Mouse (Mus musculus) cerebellum, postnatal 14 days (tissue): ENCODE results near the gene Evi5l.

ENCODE experiments used
- DNase-seq, 2 experiments: peaks; one replicate each; pipeline ENCODE4 v3.0.0; 2021; ENCODE audit warnings: mixed read lengths in 2 of 2

Evi5l gene

DNA sequence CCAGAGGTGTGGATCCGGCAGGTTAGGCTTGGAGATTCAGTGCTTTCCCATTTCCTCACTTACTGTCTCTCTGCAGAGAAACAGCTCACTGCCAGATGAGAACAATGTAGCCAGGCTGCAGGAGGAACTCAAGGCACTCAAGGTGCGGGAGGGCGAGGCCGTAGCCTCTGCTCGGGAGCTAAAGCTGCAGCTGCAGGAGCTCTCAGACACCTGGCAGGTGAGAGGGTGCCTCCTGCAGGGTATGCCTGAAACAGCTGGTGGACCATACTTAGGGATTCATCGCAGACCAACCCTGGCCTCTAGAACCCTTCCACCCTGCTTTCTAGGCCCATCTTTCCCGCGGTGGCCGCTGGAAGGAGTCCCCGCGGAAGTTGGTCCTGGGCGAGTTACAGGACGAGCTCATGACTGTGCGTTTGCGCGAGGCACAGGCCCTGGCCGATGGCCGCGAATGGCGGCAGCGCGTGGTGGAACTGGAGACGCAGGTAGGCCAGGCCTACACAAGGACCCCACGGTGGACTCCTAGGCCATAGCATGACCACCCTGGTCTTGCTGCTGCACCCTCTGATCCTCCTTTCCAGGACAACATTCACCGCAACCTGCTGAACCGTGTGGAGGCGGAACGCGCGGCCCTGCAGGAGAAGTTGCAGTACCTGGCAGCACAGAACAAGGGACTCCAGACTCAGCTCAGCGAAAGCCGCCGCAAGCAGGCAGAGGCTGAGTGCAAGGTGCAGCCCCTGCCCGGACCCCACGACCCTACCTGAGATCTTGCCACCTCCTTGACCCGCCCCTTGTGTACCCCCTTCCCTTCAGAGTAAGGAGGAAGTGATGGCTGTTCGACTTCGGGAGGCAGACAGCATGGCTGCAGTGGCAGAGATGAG lies 39.1 kb downstream of the Evi5l start:
- no peak for DNase-seq

- peak; percentile 48 to 61 for DNase-seq
These were observed 40.0 kb downstream of the Evi5l start for GRCm38 (mm10) chr8:4206182-4207015.

DNA sequence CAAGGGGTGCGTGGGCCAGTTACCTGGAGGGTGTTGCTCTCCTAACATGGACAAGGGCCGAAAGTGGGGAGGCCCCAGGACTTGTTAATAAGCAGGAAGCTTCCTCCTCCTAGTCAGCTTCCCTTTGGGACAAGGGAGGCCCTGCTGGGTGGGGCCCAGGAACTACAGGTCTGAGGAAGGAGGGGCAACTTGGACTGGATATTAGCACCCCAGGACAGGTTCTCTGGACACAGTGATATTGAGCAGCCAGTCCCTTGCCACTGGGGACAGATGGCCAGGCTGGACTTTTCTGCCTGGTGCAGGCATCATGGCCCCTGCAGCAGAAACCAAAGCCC lies 40.6 kb downstream of the Evi5l start:
- DNase-seq, result no peak

DNA sequence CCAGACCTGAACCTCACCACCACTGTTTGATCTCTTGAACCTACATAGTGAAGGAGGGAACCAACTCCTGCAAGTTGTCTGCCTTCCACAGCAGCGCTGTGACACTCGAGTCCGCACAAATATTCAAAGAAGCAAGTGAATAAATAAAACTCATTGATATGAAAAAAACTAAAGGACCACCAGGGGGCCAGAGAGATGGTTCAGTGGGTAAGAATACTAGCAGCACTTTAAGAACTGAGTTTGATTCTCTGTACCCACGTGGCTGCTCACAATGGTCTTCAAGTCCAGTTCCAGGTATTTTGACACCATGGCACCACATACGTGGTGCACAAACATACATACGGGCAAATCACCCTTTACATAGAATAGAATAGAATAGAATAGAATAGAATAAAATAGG lies 44.7 kb downstream of the Evi5l start:
- DNase-seq, result no peak

GRCm38 (mm10) chr8:4212809-4213209 lies 46.4 kb downstream of the Evi5l start:
- peak in 1 of 2 experiments; percentile 47 for DNase-seq

DNA sequence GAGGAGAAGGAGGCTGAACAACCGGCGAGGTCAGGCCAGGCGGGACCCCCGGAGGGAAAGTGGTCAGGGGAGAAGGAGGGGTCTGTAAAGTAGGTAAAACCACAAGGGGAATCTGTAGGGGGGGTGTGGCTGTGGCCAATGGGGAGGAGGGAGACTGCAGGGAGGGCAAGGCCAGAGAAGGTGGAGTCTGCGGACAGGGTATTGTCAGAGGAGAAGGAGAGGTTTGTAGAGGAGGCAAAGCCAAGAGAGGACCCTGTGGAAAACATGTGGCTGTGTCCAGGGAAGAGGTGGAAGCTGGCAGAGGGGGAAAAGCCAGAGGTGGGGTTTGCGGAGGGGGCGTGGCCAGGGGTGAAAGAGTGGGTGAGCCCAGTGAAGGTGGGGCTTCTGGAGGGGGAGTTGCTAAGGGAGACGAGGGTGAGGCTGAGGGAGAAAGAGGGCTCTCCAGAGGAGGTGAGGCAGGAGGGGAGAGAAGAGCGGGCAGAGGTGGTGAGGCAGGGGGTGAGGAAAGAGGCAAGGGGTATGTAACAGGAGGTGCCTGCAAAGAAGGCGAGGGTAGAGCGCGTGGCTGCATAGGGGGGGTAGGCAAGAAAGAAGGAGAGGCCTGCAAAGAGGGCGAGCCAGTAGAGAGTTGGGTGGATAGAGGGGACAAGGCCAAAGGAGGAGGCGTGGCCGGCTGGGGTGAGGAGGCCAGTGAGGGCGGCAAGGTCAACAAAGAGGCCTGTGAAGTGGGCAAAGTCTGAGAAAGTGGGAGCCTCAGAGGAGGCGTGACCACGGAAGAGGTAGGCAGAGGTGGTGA lies 47.0 kb downstream of the Evi5l start:
- DNase-seq, result peak in 1 of 2 experiments; percentile 47

- peak in 1 of 2 experiments; percentile 24 for DNase-seq
These were observed 47.9 kb downstream of the Evi5l start for GRCm38 (mm10) chr8:4214006-4214980.

DNA sequence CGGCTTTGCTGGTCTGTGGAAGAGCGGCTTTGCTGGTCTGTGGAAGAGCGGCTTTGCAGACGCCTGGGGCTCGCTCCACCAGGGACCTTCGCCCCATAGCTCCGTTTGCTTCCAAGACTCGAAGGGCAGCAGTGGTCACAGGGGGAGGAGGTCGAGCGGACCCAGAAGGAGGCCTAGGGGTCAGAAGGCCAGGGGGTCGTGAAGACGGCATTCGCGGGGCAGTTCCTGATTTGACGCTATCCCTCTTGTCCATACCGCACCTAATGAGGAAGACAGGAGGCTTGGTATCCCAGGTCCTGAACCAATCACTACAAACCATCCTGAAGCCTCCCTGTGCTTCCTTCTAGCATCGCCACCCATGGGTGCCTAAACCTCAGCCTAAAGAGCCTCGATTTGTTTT lies 49.9 kb downstream of the Evi5l start:
- DNase-seq, result no peak

DNA sequence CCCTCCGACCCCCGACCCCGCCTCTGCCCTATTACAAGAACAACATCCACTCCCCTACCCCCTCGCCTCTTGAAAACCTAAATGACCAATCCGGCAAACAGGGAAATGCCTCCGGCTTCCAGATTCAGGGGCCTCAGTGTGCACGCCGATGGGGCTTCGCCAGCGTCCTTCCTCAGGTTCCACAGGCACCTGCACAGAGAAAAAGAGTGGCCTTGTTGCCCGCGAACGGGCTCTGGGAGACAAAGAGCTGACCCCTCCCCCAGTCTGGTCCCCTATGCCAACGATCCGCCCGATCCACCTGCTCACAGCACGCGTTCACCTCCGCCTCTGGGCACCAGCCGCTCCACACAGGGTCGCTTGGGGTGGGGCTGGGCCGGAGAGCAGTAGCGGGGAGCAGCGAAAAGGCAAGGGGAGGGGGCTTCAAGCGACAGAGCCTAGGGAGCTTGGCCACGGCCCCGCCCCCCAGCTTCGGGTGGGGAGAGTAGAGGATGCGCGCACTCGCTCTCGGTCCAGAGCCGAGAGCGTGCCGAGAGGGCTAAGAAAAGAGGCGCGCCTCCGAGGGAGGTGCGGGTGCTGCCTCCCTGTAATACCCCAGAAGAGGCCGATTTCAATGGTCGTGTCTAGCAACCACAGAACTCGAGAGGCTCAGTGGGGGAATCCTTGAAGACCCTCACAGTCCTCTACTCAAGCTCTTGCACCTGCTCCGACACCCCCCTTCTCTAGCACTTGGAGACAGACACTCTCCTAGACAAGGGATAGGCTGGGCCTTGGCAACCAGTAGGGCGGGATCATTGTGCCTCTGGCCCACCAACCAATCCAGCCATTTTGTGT lies 50.6 kb downstream of the Evi5l start, which contains the start of gene Prr36:
Gene Prr36 (minus strand): TSS at position 669 of the 831 bp plus-strand sequence.
- DNase-seq, result peak; percentile 88 to 89

DNA sequence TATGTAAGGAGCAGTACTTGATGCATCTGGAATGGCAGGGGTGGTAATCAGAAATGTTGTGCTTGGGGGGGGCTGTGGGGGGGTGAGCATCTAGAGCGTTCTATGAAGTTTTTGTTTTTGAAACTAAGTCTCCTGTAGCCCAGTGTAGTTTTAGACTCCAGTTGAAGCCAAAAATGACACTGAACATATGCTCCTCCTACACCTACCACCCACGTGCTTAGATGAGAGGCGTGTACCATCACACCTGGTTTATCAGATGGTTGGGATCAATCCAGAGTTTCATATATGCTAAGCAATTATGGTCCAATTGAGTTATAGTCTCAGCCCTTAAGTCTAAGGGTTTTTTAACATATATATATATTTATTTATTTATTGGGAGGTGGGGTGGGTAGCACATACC lies 53.2 kb downstream of the Evi5l start:
- no peak for DNase-seq

GRCm38 (mm10) chr8:4222059-4222458 lies 55.7 kb downstream of the Evi5l start:
- no peak for DNase-seq

GRCm38 (mm10) chr8:4226323-4226722 lies 60.0 kb downstream of the Evi5l start:
- peak in 1 of 2 experiments; percentile 1 for DNase-seq

DNA sequence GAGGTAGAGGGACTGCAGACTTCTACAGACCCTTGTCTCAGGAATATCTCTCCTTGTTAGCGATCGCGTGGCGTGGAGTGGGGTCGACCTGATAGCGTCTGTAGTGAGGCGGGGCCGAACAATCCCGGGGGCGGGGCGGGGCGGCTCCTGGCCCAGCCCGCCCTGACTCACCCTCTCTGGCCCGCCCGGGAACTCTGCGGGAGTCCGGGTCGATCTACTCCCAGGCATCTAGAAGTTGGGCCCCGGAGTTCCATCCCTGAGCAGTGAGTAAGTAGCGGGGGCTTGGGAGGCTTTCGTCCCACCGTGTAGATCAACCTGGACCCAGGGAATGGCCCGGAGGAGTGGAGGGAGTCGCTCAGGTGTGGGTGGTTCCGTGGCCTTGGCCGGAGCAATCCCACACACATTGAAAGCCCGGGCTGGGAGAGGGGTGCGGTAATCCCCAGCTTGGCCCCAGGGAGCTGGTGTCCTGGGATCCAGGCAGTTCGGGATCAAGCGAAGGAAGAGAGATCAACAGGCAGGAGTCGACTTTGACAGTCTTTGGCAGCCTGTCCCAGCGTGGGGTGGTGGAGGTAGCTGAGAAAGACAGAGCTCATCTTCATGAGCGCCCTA lies 60.5 kb downstream of the Evi5l start, which contains the start of gene Lrrc8e:
Gene Lrrc8e (plus strand): TSS at position 89 of the 609 bp plus-strand sequence.
- DNase-seq, result peak in 1 of 2 experiments; percentile 6

DNA sequence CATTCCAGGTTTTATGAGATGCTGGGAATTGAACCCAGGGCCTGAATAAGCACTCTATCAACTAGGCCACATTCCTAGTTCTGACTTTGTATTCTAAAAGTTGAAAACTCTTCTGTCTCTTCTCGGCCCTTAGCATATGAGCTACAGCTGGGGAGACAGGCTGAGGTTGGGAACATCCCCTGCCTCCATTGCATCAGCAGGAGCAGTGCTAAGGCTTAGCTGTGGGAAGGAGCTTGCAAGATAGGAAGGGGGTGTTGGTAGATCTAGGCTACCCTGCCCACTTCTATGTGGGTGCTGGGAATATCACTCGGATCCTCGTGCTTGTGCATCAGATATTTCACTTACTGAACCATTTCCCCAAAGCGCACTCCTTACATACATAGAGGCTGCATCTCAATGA lies 61.6 kb downstream of the Evi5l start:
- DNase-seq, result no peak

DNA sequence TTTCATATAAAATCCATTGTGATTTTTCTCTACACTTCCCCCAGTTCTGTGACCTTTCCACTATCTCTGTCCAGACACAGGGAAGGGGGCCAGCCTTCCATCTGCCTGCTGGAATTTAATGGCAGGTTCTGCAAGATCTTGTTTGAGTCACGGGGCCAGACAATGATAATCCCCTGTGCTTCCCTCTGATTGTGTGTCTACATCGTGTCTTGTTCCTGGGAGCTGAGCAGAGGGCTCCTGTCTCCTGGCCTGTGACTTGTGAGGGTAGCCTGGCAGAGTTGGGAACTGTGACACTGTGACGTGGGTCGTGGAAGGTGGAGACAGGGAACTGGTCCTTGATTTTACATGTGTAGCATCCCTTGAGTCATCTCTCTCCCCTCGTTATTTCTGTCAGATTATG lies 63.4 kb downstream of the Evi5l start:
- DNase-seq, result no peak

- peak in 1 of 2 experiments; percentile 2 for DNase-seq
These were observed 64.4 kb downstream of the Evi5l start for GRCm38 (mm10) chr8:4230612-4231351.

DNA sequence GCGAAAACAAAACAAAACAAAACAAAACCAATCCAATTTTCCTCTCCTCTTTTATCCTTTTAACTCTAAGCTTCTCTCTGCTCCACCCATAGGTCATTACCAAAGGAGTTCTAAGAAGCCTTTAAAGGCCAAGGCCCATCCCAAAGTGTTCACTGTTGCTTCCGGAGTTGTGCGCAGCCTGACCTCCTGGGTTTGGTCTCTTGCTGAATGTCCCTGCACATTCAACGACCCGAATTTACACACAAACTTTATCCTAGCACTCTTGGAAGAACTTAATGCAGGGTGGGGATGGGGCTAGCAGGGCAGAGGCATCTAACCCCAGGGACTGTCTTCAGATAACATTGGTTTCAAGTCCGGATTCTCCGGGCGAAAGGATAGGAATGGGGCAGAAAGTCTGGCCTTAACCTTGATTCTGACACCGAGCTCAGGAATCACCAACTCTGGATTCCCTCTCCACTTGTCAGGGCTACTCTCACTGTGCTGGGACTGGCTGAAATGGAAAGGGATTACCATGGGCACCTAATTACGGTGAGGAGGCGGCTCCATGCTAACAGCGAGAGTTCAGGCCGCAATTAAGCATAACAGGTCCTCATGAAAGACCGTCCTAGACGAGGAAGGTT lies 71.6 kb downstream of the Evi5l start:
- DNase-seq, result no peak

- DNase-seq, result peak; percentile 100
These were observed 72.2 kb downstream of the Evi5l start, which contains the start of the genes Map2k7 and Gm49320 for GRCm38 (mm10) chr8:4238434-4239192. Gene Map2k7, plus strand, starts transcription at chr8:4238740. Gene Gm49320, plus strand, starts transcription at chr8:4238865.
